Mouse (Mus musculus) forebrain, postnatal 0 days (tissue): ENCODE measurements around the gene Traf3ip2. TPM values are rescaled to one million over a fixed set of nuclear protein-coding genes. Genes with fewer than 3 reads are reported as not detected.

ENCODE experiments used
- ATAC-seq: fragments of 200-750 bp; cut with Nextera tagmentation; 2 replicates; pipeline ENCODE4 v1.8.0; 2017; ENCODE audit warnings: mild to moderate bottlenecking, moderate library complexity
- DNase-seq: peaks from one replicate; pipeline ENCODE4 v3.0.0-alpha.2; 2015
- H3K27ac ChIP-seq: fragments of 300-500 bp; sonication (generic); 2 replicates; pipeline ENCODE4 v1.5.1; 2014; ENCODE audit warnings: low read depth, mild to moderate bottlenecking, antibody characterized with exemption, low read length, moderate library complexity, mixed read lengths
- H3K27me3 ChIP-seq: fragments of 300-500 bp; sonication (generic); 2 replicates; pipeline ENCODE4 v1.6.1; 2014; ENCODE audit warnings: mild to moderate bottlenecking, low read length, mixed read lengths; ENCODE audit not compliant: insufficient read depth
- H3K36me3 ChIP-seq: fragments of 300-500 bp; sonication (generic); 2 replicates; pipeline ENCODE4 v1.6.1; 2014; ENCODE audit warnings: mild to moderate bottlenecking, moderate library complexity; ENCODE audit not compliant: insufficient read depth
- H3K4me1 ChIP-seq: fragments of 300-500 bp; sonication (generic); 2 replicates; pipeline ENCODE4 v1.6.1; 2014; ENCODE audit warnings: antibody characterized with exemption; ENCODE audit not compliant: insufficient read depth
- H3K4me2 ChIP-seq: fragments of 300-500 bp; sonication (generic); 2 replicates; pipeline ENCODE4 v1.6.1; 2014; ENCODE audit warnings: low read depth, mild to moderate bottlenecking, moderate library complexity
- H3K4me3 ChIP-seq: fragments of 300-500 bp; sonication (generic); 2 replicates; pipeline ENCODE4 v1.5.1; 2014; ENCODE audit warnings: low read depth, low read length, mixed read lengths
- H3K9ac ChIP-seq: fragments of 300-500 bp; sonication (generic); 2 replicates; pipeline ENCODE4 v1.6.1; 2014; ENCODE audit warnings: mild to moderate bottlenecking
- H3K9me3 ChIP-seq: fragments of 300-500 bp; sonication (generic); 2 replicates; pipeline ENCODE4 v1.6.1; 2016; ENCODE audit warnings: low read length
- CTCF ChIP-seq: sonication (generic); IDR thresholded peaks from 2 replicates; pipeline ENCODE4 v1.5.1; 2016; ENCODE audit warnings: antibody characterized with exemption, control low read depth, low read depth
- WGBS: fragments of 180-500 bp; shearing (Covaris S2); extraction: QIAGEN DNeasy Blood & Tissue Kit; methylation state at CpG from one replicate; pipeline ENCODE4 v1.1.7; 2014; 5-methylcytosine and 5-hydroxymethylcytosine counted together
- polyA plus RNA-seq: library from polyadenylated mRNA; unstranded; fragments of >200 nt; fragmentation: Nextera tagmentation; extraction: Ambion mirVana; gene quantifications from 2 replicates; pipeline ENCODE4 v1.2.1, GENCODE M21; 2015
- total RNA-seq: library from RNA; depleted of rRNA; stranded (reverse); fragments of >200 nt; gene quantifications from 2 replicates; pipeline ENCODE4 v1.2.3, GENCODE M21; 2014

The Traf3ip2 gene
- total and polyA plus RNA-seq, 2 experiments from 2014 or later = 0.24 to 6.0 TPM

DNA sequence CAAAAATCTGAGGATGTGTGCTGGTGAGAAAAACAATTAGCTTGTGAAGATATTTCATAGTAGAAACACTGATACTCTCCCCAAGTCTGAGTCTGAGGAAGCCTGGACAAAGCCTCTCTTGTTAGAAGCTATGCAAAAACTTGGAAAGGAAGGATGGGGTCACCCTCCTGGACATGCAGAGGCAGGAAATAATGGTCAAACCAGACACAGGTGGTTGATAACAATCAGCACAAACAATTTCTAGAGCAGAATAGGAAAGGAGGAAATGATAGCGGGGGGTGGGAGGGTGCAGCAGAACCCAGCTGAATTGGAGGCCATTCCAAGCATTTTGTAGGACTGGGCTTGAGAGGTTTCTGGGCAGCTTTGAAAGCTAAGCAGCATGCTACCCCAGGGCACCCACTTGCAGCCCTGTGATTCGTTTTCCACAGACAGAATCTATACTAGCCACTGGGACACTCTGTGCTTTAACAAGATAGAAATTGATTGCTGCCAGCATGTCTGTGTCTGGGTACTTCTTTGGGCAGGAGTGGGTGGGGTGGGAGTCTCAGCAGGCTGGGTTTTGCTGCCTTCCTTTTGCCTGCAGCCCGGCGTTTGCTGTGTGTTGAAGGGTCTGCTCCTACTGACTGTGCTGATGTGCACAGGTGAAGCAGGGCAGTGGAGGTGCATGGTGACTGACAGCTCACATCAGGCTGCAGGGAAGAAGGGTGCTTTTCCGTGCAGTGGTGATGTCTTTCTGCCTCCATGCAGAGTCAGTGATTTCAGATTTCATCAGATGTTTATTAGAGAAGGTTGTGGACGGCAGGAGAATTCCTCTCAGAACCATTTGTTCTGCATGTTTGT lies 33.3 kb downstream of the Traf3ip2 start:
- DNase-seq = peak; percentile 13
- WGBS = 48% methylated on average over 6 of the region's 6 CpGs
- no peaks in the 10 kb centered on the region for H3K9me3 ChIP-seq
- TF ChIP-seq CTCF = no peak
- peaks cover 11% of the 10 kb centered on the region; the same call in 1 of the 2 replicates for H3K4me1 ChIP-seq
- H3K27ac ChIP-seq = peak overlapping the region; percentile 76
- no peaks in the 10 kb centered on the region; the same call in none of the 2 replicates for H3K36me3 ChIP-seq
- no peak overlapping the region for H3K4me3 ChIP-seq
- no peak overlapping the region for H3K4me2 ChIP-seq
- ATAC-seq = peak; percentile 30
- H3K9ac ChIP-seq = no peak overlapping the region; the same call in 1 of the 2 replicates
- no peaks in the 10 kb centered on the region for H3K27me3 ChIP-seq

DNA sequence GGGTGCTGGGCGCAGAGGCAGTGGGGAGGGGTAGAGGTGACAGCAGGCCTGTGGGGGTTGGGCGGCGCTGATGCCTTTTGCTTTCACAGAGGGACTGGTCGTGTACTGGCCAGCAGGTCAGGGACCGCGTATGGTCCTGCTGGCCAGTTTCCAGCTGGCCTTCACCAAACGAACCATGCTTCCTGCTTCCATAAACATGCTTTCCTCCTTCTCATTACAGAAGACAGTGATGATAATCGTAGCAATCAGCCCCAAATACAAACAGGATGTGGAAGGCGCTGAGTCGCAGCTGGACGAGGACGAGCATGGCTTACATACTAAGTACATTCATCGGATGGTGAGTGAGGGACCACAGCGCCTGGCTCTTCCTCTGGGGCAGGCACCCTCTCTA lies 33.9 kb downstream of the Traf3ip2 start:
- Histone ChIP-seq H3K9me3 (no peaks in the 10 kb centered on the region), H3K4me1 (peaks cover 11% of the 10 kb centered on the region; the same call in 1 of the 2 replicates), H3K27ac (peak overlapping the region; percentile 76), H3K36me3 (peaks cover 6% of the 10 kb centered on the region), H3K4me2 (no peak overlapping the region), H3K9ac (no peak overlapping the region; the same call in 1 of the 2 replicates), H3K4me3 (no peak overlapping the region), H3K27me3 (no peaks in the 10 kb centered on the region)
- ATAC-seq = peak; percentile 70
- no peak for TF ChIP-seq CTCF
- WGBS = 38% methylated on average over 14 of the region's 14 CpGs
- DNase-seq = peak; percentile 47

DNA sequence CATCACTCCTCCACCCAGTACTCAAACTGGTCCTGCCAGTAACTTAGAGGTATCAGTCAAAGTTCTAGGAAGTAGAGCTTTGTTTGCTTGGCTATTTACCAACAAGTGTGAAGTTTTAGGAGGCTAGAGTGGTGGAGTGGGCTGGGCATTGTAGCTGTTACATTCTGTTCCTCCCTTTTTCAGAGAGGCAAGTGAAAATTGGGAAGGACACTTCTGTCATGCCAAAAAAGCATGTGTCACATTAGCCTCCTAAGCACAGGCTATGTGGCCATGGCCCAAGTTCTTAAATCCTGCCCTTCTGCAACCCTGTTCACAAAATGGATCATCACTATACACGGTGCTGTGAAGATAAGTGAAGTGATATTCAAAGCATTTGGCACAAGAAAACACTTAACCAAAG lies 34.4 kb downstream of the Traf3ip2 start:
- Histone ChIP-seq H3K27me3 (no peaks in the 10 kb centered on the region), H3K9me3 (no peaks in the 10 kb centered on the region), H3K9ac (no peak overlapping the region), H3K4me1 (peaks cover 11% of the 10 kb centered on the region; the same call in 1 of the 2 replicates), H3K4me2 (no peak overlapping the region), H3K27ac (peak overlapping the region; percentile 76; the same call in 1 of the 2 replicates), H3K36me3 (peaks cover 10% of the 10 kb centered on the region), H3K4me3 (no peak overlapping the region)
- WGBS = 66% methylated on average over 1 of the region's 1 CpGs
- ATAC-seq = no peak
- no peak for TF ChIP-seq CTCF
- DNase-seq = no peak

DNA sequence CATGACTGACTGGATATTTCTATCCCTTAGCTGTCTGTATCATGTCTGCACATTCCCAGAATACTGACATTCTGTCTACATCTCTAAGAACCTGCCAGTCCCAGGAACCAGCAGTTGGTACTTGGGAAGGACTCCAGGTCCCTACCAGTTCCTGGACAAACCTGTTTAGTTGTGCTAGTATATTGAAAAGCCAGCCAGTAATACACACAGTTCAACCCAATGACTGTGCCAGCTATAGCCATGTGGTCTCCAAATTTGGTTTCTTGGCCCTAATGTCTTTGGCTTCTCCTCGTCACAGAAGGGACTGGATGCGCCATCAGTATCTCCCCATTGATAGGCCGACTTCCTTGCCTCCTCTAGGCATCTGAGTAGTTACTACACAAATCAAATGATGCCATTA lies 35.5 kb downstream of the Traf3ip2 start:
- no peaks in the 10 kb centered on the region for H3K9me3 ChIP-seq
- no peak for ATAC-seq
- no peak for DNase-seq
- no peak overlapping the region for H3K9ac ChIP-seq
- TF ChIP-seq CTCF = no peak
- no peak overlapping the region for H3K27ac ChIP-seq
- H3K4me3 ChIP-seq = no peak overlapping the region
- no peak overlapping the region for H3K4me2 ChIP-seq
- peaks cover 11% of the 10 kb centered on the region; the same call in 1 of the 2 replicates for H3K4me1 ChIP-seq
- 76% methylated on average over 3 of the region's 3 CpGs for WGBS
- no peaks in the 10 kb centered on the region for H3K27me3 ChIP-seq
- H3K36me3 ChIP-seq = peaks cover 10% of the 10 kb centered on the region

DNA sequence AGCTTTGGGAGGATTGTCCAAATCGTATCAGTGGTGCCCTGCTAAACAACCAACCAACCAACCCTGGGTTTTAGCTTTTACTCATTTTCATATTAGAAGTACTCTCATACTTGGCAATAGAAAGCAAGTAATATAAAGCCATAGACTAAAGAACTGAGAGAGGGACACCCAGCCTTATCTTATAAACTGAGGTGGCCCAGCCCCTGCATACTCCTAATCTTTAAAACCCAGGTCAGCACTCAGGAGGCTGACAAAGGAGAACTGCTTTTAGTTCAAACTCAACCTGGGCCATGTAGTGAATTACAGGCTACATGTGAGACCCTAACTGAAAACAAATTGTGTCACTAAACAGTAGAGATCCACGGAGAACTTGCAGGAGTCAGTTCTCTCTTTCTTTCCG lies 36.8 kb downstream of the Traf3ip2 start:
- no peak overlapping the region for H3K27ac ChIP-seq
- H3K4me2 ChIP-seq = no peak overlapping the region
- peaks cover 11% of the 10 kb centered on the region; the same call in 1 of the 2 replicates for H3K4me1 ChIP-seq
- no peak overlapping the region for H3K4me3 ChIP-seq
- ATAC-seq (no peak), DNase-seq (no peak)
- no peak overlapping the region for H3K9ac ChIP-seq
- H3K9me3 ChIP-seq = no peaks in the 10 kb centered on the region
- no peak for TF ChIP-seq CTCF
- H3K36me3 ChIP-seq = peaks cover 10% of the 10 kb centered on the region
- WGBS = 96% methylated on average over 3 of the region's 3 CpGs
- no peaks in the 10 kb centered on the region for H3K27me3 ChIP-seq

DNA sequence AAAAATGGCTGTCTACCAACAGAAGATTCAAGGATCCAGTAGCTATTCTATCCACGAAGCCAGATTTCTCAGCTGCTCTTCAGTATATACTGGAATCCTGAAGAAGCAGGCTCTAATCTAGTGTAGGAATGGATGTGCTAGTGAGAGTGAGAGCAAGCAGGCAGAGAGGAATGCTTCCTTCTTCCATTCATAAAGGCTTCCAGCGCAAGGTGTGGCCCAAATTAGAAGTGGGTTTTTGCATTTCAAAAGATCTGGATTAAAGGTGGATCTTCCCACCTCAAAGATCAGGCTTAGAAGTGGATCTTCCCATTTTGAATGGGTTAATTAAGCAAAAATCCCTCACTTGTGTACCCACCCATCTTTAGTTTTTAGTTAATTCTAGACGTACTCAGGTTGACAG lies 37.6 kb downstream of the Traf3ip2 start:
- Histone ChIP-seq H3K4me1 (peaks cover 11% of the 10 kb centered on the region; the same call in 1 of the 2 replicates), H3K27me3 (no peaks in the 10 kb centered on the region), H3K36me3 (peaks cover 10% of the 10 kb centered on the region), H3K9ac (no peak overlapping the region), H3K4me2 (no peak overlapping the region), H3K9me3 (no peaks in the 10 kb centered on the region), H3K27ac (no peak overlapping the region), H3K4me3 (no peak overlapping the region)
- ATAC-seq (no peak), DNase-seq (no peak)
- WGBS = 89% methylated on average over 3 of the region's 3 CpGs
- no peak for TF ChIP-seq CTCF

DNA sequence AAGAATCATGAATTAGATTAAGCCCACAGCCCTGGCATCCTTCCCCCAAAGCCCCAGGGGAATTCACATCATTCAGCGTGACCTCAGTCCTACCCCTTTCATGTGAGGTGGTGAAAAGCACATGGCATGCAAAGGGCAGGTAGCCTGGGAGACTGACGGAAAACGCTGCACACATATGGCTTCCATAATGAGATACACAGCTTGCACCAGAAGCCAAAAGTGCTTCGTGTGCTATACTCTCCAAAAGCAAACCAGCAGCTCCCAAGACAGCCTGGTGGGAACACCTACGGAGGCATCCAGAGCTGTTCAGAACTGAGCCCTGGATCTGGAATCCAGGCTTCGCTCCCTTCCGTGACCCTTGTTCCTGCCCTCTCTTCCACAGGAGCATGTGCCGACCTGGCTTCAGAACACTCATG lies 41.3 kb downstream of the Traf3ip2 start:
- Histone ChIP-seq H3K27me3 (no peaks in the 10 kb centered on the region), H3K4me2 (no peak overlapping the region), H3K4me1 (peaks cover 4% of the 10 kb centered on the region), H3K9me3 (no peaks in the 10 kb centered on the region), H3K4me3 (no peak overlapping the region), H3K9ac (no peak overlapping the region), H3K27ac (no peak overlapping the region), H3K36me3 (peaks cover 10% of the 10 kb centered on the region)
- ATAC-seq = peak; percentile 12; the same call in 1 of the 2 replicates
- WGBS = 50% methylated on average over 8 of the region's 8 CpGs
- no peak for DNase-seq
- TF ChIP-seq CTCF = no peak
